Mouse (Mus musculus) left cerebral cortex, postnatal 25 days (tissue): ENCODE measurements at regions not wholly inside any gene's neighbourhood (a gene's known extent, or its start where the extent isn't known, plus 50 kb on each side); places are given as distances from the start of the nearest gene placed in this dataset.

Experiments
- DNase-seq, 2 experiments: peaks; one replicate each; pipeline ENCODE4 v3.0.0; 2022; ENCODE audit warnings: low spot score in 2 of 2, mixed read lengths in 1 of 2
- intact Hi-C: fragments of 180-260 bp; cut with DNase I; formaldehyde crosslinking; loops from one replicate; pipeline ENCODE4 v1.15.1; 2025

GRCm38 (mm10) chr10:48211504-48211903, 1577.1 kb downstream of the Grik2 start:
- DNase-seq = peak in 1 of 2 experiments; percentile 1
- intact Hi-C loops = no loop called here
